Mouse (Mus musculus): Measurements from ENCODE around the gene Rrm2. TPM values are rescaled to one million over a fixed set of nuclear protein-coding genes. Genes with fewer than 3 reads are reported as not detected.
"Not testable (repeated sequence)": the region's sequence is repeated elsewhere in the genome, so short reads cannot be mapped to it uniquely, and the experiment has no call there.

Rrm2 gene
- polyA plus RNA-seq, 1 experiment from 2014 or later: 180 TPM

GRCm38 (mm10) chr12:24686696-24687346 is 21.2 kb upstream of the Rrm2 start:
- no peaks in the 10 kb centered on the region for H3K36me3 ChIP-seq
- 73% methylated on average over 11 of the region's 11 CpGs for WGBS
- ATAC-seq (replicated peaks): no peak
- no peak overlapping the region for H3K4me2 ChIP-seq (replicated peaks)
- peaks cover 10% of the 10 kb centered on the region for H3K27me3 ChIP-seq
- H3K4me3 ChIP-seq: no peak overlapping the region
- no peak overlapping the region for H3K27ac ChIP-seq (replicated peaks)
- no peak overlapping the region for H3K9ac ChIP-seq (replicated peaks)
- no peaks in the 10 kb centered on the region for H3K9me3 ChIP-seq
- H3K4me1 ChIP-seq: peaks cover 8% of the 10 kb centered on the region; the same call in 1 of the 2 replicates

GRCm38 (mm10) chr12:24690351-24690750 is 17.7 kb upstream of the Rrm2 start:
- 89% methylated on average over 3 of the region's 3 CpGs for WGBS

GRCm38 (mm10) chr12:24696500-24697483 is 11.2 kb upstream of the Rrm2 start:
- no peaks in the 10 kb centered on the region for H3K36me3 ChIP-seq
- no peaks in the 10 kb centered on the region for H3K9me3 ChIP-seq
- 0 out of 2 replicates have a peak, but pooled peaks cover 2% of the 10 kb centered on the region for H3K4me1 ChIP-seq
- peak; percentile 87 for ATAC-seq (replicated peaks)
- 41% methylated on average over 16 of the region's 16 CpGs for WGBS
- no peak overlapping the region for H3K9ac ChIP-seq (replicated peaks)
- H3K27ac ChIP-seq (replicated peaks): no peak overlapping the region
- 0 out of 2 replicates have a peak overlapping the region, but pooled peaks have one; percentile 14 for H3K4me2 ChIP-seq (replicated peaks)
- no peak overlapping the region for H3K4me3 ChIP-seq
- no peaks in the 10 kb centered on the region for H3K27me3 ChIP-seq

More at GRCm38 (mm10) chr12:24690351-24690750, 17.7 kb upstream of the Rrm2 start:
- Histone ChIP-seq H3K9me3 (no peaks in the 10 kb centered on the region), H3K27me3 (no peaks in the 10 kb centered on the region), H3K4me3 (no peak overlapping the region), H3K4me1 (no peaks in the 10 kb centered on the region), H3K36me3 (no peaks in the 10 kb centered on the region), H3K4me2 (replicated peaks) (no peak overlapping the region), H3K9ac (replicated peaks) (no peak overlapping the region), H3K27ac (replicated peaks) (no peak overlapping the region)
- no peak for ATAC-seq (replicated peaks)

GRCm38 (mm10) chr12:24697484-24698204 is 10.4 kb upstream of the Rrm2 start:
- 60% methylated on average over 8 of the region's 8 CpGs for WGBS
- no peaks in the 10 kb centered on the region for H3K27me3 ChIP-seq

GRCm38 (mm10) chr12:24698514-24698913 is 9.5 kb upstream of the Rrm2 start:
- no peak overlapping the region for H3K27ac ChIP-seq (replicated peaks)
- H3K4me3 ChIP-seq: no peak overlapping the region
- H3K4me1 ChIP-seq: 0 out of 2 replicates have a peak, but pooled peaks cover 2% of the 10 kb centered on the region
- no peaks in the 10 kb centered on the region for H3K9me3 ChIP-seq
- no peak overlapping the region for H3K9ac ChIP-seq (replicated peaks)
- H3K27me3 ChIP-seq: no peaks in the 10 kb centered on the region
- WGBS: 83% methylated on average over 3 of the region's 3 CpGs
- no peak for ATAC-seq (replicated peaks)
- H3K36me3 ChIP-seq: no peaks in the 10 kb centered on the region
- no peak overlapping the region for H3K4me2 ChIP-seq (replicated peaks)

More at GRCm38 (mm10) chr12:24697484-24698204, 10.4 kb upstream of the Rrm2 start:
- H3K4me2 ChIP-seq (replicated peaks): 0 out of 2 replicates have a peak overlapping the region, but pooled peaks have one; percentile 14
- H3K27ac ChIP-seq (replicated peaks): no peak overlapping the region
- H3K4me1 ChIP-seq: 0 out of 2 replicates have a peak, but pooled peaks cover 2% of the 10 kb centered on the region
- no peaks in the 10 kb centered on the region for H3K9me3 ChIP-seq
- peak; percentile 48; the same call in 1 of the 2 replicates for ATAC-seq (replicated peaks)
- H3K4me3 ChIP-seq: no peak overlapping the region
- no peaks in the 10 kb centered on the region for H3K36me3 ChIP-seq
- no peak overlapping the region for H3K9ac ChIP-seq (replicated peaks)

GRCm38 (mm10) chr12:24699578-24699977 is 8.5 kb upstream of the Rrm2 start:
- Histone ChIP-seq H3K36me3 (no peaks in the 10 kb centered on the region), H3K9me3 (no peaks in the 10 kb centered on the region), H3K27ac (replicated peaks) (no peak overlapping the region), H3K27me3 (no peaks in the 10 kb centered on the region), H3K4me1 (0 out of 2 replicates have a peak, but pooled peaks cover 2% of the 10 kb centered on the region), H3K9ac (replicated peaks) (no peak overlapping the region), H3K4me2 (replicated peaks) (no peak overlapping the region), H3K4me3 (no peak overlapping the region)
- WGBS: 76% methylated on average over 10 of the region's 10 CpGs
- no peak for ATAC-seq (replicated peaks)

GRCm38 (mm10) chr12:24701621-24702020 is 6.4 kb upstream of the Rrm2 start:
- H3K4me1 ChIP-seq; H3K4me3 ChIP-seq; H3K4me2 ChIP-seq (replicated peaks); H3K9ac ChIP-seq (replicated peaks); H3K27ac ChIP-seq (replicated peaks); ATAC-seq (replicated peaks); H3K9me3 ChIP-seq; H3K36me3 ChIP-seq; H3K27me3 ChIP-seq: not testable (repeated sequence)
- 90% methylated on average over 9 of the region's 9 CpGs for WGBS

- H3K9ac ChIP-seq (replicated peaks): no peak overlapping the region
- H3K4me3 ChIP-seq: no peak overlapping the region
- H3K4me2 ChIP-seq (replicated peaks): no peak overlapping the region
- no peaks in the 10 kb centered on the region for H3K9me3 ChIP-seq
- no peak overlapping the region for H3K27ac ChIP-seq (replicated peaks)
- no peak for ATAC-seq (replicated peaks)
- H3K27me3 ChIP-seq: no peaks in the 10 kb centered on the region
- 87% methylated on average over 3 of the region's 3 CpGs for whole genome bisulfite sequencing
- H3K4me1 ChIP-seq: peaks cover 13% of the 10 kb centered on the region
- no peaks in the 10 kb centered on the region for H3K36me3 ChIP-seq
Observed at GRCm38 (mm10) chr12:24703013-24703412, 5.0 kb upstream of the Rrm2 start.

GRCm38 (mm10) chr12:24705502-24706263 is 2.4 kb upstream of the Rrm2 start:
- WGBS: 82% methylated on average over 15 of the region's 15 CpGs
- no peak for ATAC-seq (replicated peaks)
- Histone ChIP-seq H3K9ac (replicated peaks) (no peak overlapping the region), H3K27me3 (no peaks in the 10 kb centered on the region), H3K36me3 (no peaks in the 10 kb centered on the region), H3K4me3 (no peak overlapping the region), H3K9me3 (no peaks in the 10 kb centered on the region), H3K4me1 (peaks cover 28% of the 10 kb centered on the region), H3K27ac (replicated peaks) (no peak overlapping the region), H3K4me2 (replicated peaks) (no peak overlapping the region)

- Histone ChIP-seq H3K36me3 (no peaks in the 10 kb centered on the region), H3K4me3 (peak overlapping the region; percentile 97), H3K4me1 (peaks cover 33% of the 10 kb centered on the region), H3K27ac (replicated peaks) (no peak overlapping the region), H3K9ac (replicated peaks) (peak overlapping the region; percentile 78; the same call in 1 of the 2 replicates), H3K4me2 (replicated peaks) (peak overlapping the region; percentile 85), H3K9me3 (no peaks in the 10 kb centered on the region), H3K27me3 (no peaks in the 10 kb centered on the region)
- ATAC-seq (replicated peaks): no peak
- WGBS: 2% methylated on average over 27 of the region's 27 CpGs
Observed at GRCm38 (mm10) chr12:24706764-24707479, 1.1 kb upstream of the Rrm2 start.

All from forebrain, embryonic 15.5 days (tissue).